Mouse (Mus musculus): ENCODE results near the gene Gcn1l1. TPM values are rescaled to one million over a fixed set of nuclear protein-coding genes. Genes with fewer than 3 reads are reported as not detected.
A peak's percentile ranks its signal among the peaks of the same experiment; 100 is the strongest.

Gene Gcn1l1
- polyA plus RNA-seq, 1 experiment: 48.3 TPM

DNA sequence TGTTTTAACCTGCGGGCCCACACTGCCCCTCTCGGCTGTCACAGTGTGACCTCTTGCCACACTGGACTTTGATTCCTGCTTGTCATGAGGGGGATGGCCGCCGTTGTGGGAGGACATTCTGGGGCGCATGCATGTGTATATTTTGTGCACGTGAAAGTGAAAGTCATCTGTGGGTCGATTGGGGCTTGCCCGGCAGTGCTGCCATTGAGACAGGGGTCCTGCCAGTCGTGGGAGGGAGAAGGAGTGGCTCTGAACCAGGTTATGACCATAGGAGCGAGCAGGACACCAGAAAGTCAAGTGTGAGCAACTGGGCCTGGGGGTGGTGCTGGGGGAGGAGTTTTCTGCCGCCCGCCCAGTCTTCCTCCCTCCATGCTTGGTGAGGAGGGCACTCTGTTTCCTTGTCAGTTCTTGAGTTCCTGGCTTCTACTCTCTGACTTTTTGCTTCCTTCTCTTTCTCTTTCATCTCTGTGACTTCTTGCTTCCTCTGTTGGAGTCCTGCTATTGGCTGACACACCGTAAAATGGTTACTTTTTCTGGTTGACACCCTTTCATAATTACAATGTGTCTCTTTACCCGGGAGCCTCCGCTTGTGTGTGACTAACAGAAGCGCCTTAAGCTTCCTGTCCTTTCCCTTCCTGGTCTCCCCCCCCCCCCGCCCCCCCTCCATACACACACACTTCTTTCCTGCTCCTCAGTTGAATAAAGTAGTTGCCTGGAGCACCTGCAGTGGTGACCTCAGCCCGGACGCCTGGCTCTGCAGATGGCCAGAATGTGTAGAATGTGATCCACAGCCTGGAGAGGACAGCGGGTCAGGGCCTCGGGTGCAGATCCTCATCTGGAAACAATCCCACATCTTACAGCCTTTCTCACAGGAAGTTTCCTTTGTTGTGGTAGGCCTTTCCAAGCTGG, 43.2 kb upstream of the Gcn1l1 start:
- TF ChIP-seq POLR2A (IDR thresholded peaks at IDR 0.05; ENCODE audit: low read depth, low read length) (no peak), CTCF (IDR thresholded peaks at IDR 0.05; ENCODE audit: extremely low read depth, insufficient read depth, insufficient read length, insufficient replicate concordance) (no peak)
- no peaks in the 10 kb centered on the region for H3K27me3 ChIP-seq (ENCODE audit: control insufficient read depth, insufficient read depth, low read length)
- H3K4me1 ChIP-seq (ENCODE audit: control insufficient read depth, insufficient read depth, insufficient read length): peaks cover 34% of the 10 kb centered on the region
- H3K36me3 ChIP-seq (ENCODE audit: control insufficient read depth, insufficient read depth, low read length): no peaks in the 10 kb centered on the region
- peak overlapping the region; percentile 91 for H3K27ac ChIP-seq (ENCODE audit: insufficient read depth, low read length)
- peak overlapping the region; percentile 60 for H3K4me3 ChIP-seq (ENCODE audit: extremely low read depth, insufficient read depth, insufficient read length)
- 8% methylated on average over 21 of the region's 21 CpGs for whole genome bisulfite sequencing
- peak; percentile 38 to 47 for DNase-seq (ENCODE audit: low read depth in 1 of 2, low spot score in 2 of 2)

DNA sequence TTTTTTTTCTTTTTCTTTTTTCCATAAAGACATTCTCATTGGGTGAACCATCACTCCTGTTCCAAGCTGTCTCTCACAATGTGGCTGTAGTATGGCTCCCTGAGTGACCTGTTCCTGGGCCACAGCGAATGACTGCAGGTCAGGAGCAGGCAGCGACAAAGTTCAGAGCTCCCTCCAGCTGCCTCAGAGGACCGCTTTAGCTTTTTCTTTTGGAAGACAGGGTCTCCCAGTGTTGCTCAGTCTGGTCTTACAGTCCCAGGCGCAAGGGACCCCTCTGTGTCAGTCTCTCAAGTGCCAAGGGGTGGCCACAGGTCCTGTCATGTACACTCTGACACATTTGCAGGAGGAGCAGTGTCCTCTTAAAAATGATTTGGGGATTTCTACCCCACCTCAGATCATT, 42.5 kb upstream of the Gcn1l1 start:
- WGBS: 93% methylated on average over 4 of the region's 4 CpGs
- Histone ChIP-seq H3K27ac (ENCODE audit: insufficient read depth, low read length) (no peak overlapping the region), H3K4me3 (ENCODE audit: extremely low read depth, insufficient read depth, insufficient read length) (no peak overlapping the region), H3K27me3 (ENCODE audit: control insufficient read depth, insufficient read depth, low read length) (no peaks in the 10 kb centered on the region), H3K36me3 (ENCODE audit: control insufficient read depth, insufficient read depth, low read length) (no peaks in the 10 kb centered on the region), H3K4me1 (ENCODE audit: control insufficient read depth, insufficient read depth, insufficient read length) (peaks cover 26% of the 10 kb centered on the region)
- no peak for DNase-seq (ENCODE audit: low read depth in 1 of 2, low spot score in 2 of 2)
- no peak for TF ChIP-seq POLR2A (IDR thresholded peaks at IDR 0.05; ENCODE audit: low read depth, low read length)
- TF ChIP-seq CTCF (IDR thresholded peaks at IDR 0.05; ENCODE audit: extremely low read depth, insufficient read depth, insufficient read length, insufficient replicate concordance): no peak

DNA sequence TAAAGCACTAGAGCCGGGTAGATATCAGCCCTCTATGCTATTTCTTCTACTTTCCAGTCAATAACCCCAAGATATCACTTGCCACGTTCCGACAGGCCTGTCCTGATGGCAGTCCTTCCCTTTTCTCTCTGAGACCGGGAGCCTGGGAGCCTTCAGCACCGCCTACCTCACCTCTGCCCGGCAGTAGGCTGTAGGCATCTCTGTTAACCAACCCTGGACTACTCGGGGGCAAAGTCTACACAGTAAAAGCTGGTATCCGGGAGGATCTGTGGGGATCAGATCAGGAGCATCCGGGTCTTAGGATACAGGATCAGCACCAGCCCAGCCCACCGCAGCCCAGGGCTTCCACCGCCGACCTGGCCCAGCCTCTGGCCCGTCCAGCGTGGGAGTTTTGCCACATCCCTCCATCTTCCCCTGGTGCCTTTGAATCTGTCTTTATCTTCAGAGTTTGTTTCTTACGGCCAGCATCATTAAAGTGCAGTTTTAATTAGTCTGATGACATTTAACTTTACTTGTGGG, 42.0 kb upstream of the Gcn1l1 start:
- Histone ChIP-seq H3K27ac (ENCODE audit: insufficient read depth, low read length) (no peak overlapping the region), H3K4me1 (ENCODE audit: control insufficient read depth, insufficient read depth, insufficient read length) (peaks cover 25% of the 10 kb centered on the region), H3K27me3 (ENCODE audit: control insufficient read depth, insufficient read depth, low read length) (no peaks in the 10 kb centered on the region), H3K4me3 (ENCODE audit: extremely low read depth, insufficient read depth, insufficient read length) (no peak overlapping the region), H3K36me3 (ENCODE audit: control insufficient read depth, insufficient read depth, low read length) (no peaks in the 10 kb centered on the region)
- 87% methylated on average over 15 of the region's 15 CpGs for WGBS
- DNase-seq (ENCODE audit: low read depth in 1 of 2, low spot score in 2 of 2): no peak
- TF ChIP-seq CTCF (IDR thresholded peaks at IDR 0.05; ENCODE audit: extremely low read depth, insufficient read depth, insufficient read length, insufficient replicate concordance) (no peak), POLR2A (IDR thresholded peaks at IDR 0.05; ENCODE audit: low read depth, low read length) (no peak)

DNA sequence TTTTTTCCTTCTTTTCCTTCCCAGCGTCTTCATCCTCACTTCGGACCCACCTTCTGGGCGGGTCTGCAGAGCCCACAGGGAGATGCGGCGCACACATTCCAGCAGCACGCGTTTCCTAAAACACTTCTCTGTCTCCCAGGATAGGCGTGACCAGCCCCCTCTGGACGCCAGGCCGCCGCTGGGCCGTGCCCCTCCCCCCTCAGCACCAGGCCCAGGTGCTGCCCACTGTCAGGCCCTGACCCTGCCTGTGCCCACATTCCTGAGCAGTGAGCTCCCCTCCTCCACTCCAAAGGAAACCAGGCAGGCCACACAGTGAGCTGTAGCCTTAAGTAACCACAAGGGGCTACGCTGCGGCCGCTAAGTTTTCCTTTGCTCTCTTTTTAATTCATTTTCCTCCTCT, 41.1 kb upstream of the Gcn1l1 start:
- TF ChIP-seq CTCF (IDR thresholded peaks at IDR 0.05; ENCODE audit: extremely low read depth, insufficient read depth, insufficient read length, insufficient replicate concordance) (no peak), POLR2A (IDR thresholded peaks at IDR 0.05; ENCODE audit: low read depth, low read length) (no peak)
- 57% methylated on average over 15 of the region's 15 CpGs for WGBS
- H3K36me3 ChIP-seq (ENCODE audit: control insufficient read depth, insufficient read depth, low read length): no peaks in the 10 kb centered on the region
- no peak overlapping the region; the same call in 1 of the 2 replicates for H3K27ac ChIP-seq (ENCODE audit: insufficient read depth, low read length)
- no peak for DNase-seq (ENCODE audit: low read depth in 1 of 2, low spot score in 2 of 2)
- H3K27me3 ChIP-seq (ENCODE audit: control insufficient read depth, insufficient read depth, low read length): no peaks in the 10 kb centered on the region
- peaks cover 24% of the 10 kb centered on the region for H3K4me1 ChIP-seq (ENCODE audit: control insufficient read depth, insufficient read depth, insufficient read length)
- no peak overlapping the region for H3K4me3 ChIP-seq (ENCODE audit: extremely low read depth, insufficient read depth, insufficient read length)

DNA sequence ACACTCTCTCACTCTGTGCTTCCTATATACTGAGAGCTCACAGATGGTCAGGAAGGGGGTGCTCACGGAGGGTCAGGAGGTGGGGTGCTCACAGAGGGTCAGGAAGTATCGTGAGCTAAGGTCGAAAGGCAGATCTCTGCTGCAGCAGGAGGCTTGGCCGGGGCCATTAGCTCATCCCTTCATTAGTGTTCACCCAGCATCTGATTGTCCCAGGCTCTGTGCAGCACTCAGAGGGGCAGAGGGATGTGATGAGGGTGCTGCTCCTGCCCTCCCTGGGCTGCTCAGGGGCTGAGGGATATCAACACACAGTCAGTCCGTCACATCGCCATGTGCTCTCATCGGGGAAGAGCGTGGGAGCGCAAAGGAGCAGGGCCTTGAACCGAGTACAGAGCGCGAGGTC, 40.6 kb upstream of the Gcn1l1 start:
- H3K27ac ChIP-seq (ENCODE audit: insufficient read depth, low read length): no peak overlapping the region
- no peak overlapping the region for H3K4me3 ChIP-seq (ENCODE audit: extremely low read depth, insufficient read depth, insufficient read length)
- no peaks in the 10 kb centered on the region for H3K36me3 ChIP-seq (ENCODE audit: control insufficient read depth, insufficient read depth, low read length)
- no peaks in the 10 kb centered on the region for H3K27me3 ChIP-seq (ENCODE audit: control insufficient read depth, insufficient read depth, low read length)
- 64% methylated on average over 12 of the region's 12 CpGs for WGBS
- DNase-seq (ENCODE audit: low read depth in 1 of 2, low spot score in 2 of 2): no peak
- TF ChIP-seq CTCF (IDR thresholded peaks at IDR 0.05; ENCODE audit: extremely low read depth, insufficient read depth, insufficient read length, insufficient replicate concordance): no peak
- no peak for TF ChIP-seq POLR2A (IDR thresholded peaks at IDR 0.05; ENCODE audit: low read depth, low read length)
- H3K4me1 ChIP-seq (ENCODE audit: control insufficient read depth, insufficient read depth, insufficient read length): peaks cover 24% of the 10 kb centered on the region

DNA sequence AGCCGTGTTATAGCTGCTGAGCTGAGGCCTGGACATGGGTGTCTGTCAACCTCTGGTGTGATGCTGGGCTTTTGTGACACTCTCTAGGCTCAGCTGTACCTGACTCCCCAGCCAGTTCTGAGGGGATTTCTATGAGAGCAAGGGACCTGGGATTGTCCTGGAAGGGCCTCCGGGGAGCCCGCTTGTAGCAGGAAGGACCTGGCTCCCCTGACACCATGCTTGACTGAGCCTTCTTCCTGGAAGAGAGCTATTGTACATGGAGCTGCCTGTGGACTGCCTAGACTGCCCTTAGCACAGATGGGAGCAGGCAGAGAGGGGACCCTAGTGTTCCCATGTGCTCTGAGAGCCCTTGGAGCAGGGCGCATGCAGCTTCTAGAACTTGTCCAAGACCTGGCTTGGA, 39.6 kb upstream of the Gcn1l1 start:
- H3K36me3 ChIP-seq (ENCODE audit: control insufficient read depth, insufficient read depth, low read length): no peaks in the 10 kb centered on the region
- WGBS: 74% methylated on average over 4 of the region's 4 CpGs
- H3K27ac ChIP-seq (ENCODE audit: insufficient read depth, low read length): no peak overlapping the region
- H3K4me1 ChIP-seq (ENCODE audit: control insufficient read depth, insufficient read depth, insufficient read length): peaks cover 30% of the 10 kb centered on the region
- no peak for DNase-seq (ENCODE audit: low read depth in 1 of 2, low spot score in 2 of 2)
- no peak for TF ChIP-seq POLR2A (IDR thresholded peaks at IDR 0.05; ENCODE audit: low read depth, low read length)
- no peak for TF ChIP-seq CTCF (IDR thresholded peaks at IDR 0.05; ENCODE audit: extremely low read depth, insufficient read depth, insufficient read length, insufficient replicate concordance)
- H3K27me3 ChIP-seq (ENCODE audit: control insufficient read depth, insufficient read depth, low read length): no peaks in the 10 kb centered on the region
- no peak overlapping the region for H3K4me3 ChIP-seq (ENCODE audit: extremely low read depth, insufficient read depth, insufficient read length)

DNA sequence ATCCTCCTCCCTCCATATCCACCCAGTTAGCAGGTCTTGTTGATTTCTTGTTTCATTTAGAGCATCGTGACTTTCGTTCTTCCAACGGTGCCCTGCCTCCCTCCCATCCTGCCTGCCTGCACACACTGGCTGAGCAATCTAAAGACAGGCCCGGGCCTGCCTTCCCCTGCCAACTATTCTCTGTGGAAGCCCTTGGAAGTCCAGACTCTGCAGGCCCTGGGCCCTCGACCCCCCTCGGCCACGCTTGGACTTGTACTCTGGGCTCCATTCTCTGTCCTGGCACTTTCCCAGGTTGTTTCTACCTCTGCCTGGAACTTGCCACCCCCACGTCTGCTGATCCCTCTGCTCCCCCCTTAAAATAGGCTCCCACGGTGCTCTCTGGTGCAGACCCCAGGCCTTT, 39.1 kb upstream of the Gcn1l1 start:
- Histone ChIP-seq H3K27ac (ENCODE audit: insufficient read depth, low read length) (no peak overlapping the region), H3K4me3 (ENCODE audit: extremely low read depth, insufficient read depth, insufficient read length) (no peak overlapping the region), H3K27me3 (ENCODE audit: control insufficient read depth, insufficient read depth, low read length) (no peaks in the 10 kb centered on the region), H3K4me1 (ENCODE audit: control insufficient read depth, insufficient read depth, insufficient read length) (peaks cover 28% of the 10 kb centered on the region), H3K36me3 (ENCODE audit: control insufficient read depth, insufficient read depth, low read length) (no peaks in the 10 kb centered on the region)
- no peak for DNase-seq (ENCODE audit: low read depth in 1 of 2, low spot score in 2 of 2)
- whole genome bisulfite sequencing: 84% methylated on average over 9 of the region's 9 CpGs
- TF ChIP-seq POLR2A (IDR thresholded peaks at IDR 0.05; ENCODE audit: low read depth, low read length): no peak
- no peak for TF ChIP-seq CTCF (IDR thresholded peaks at IDR 0.05; ENCODE audit: extremely low read depth, insufficient read depth, insufficient read length, insufficient replicate concordance)
